Mouse (Mus musculus) limb, embryonic 11.5 days (tissue): ENCODE results near the gene Zfp612. TPM values are rescaled to one million over a fixed set of nuclear protein-coding genes. Genes with fewer than 3 reads are reported as not detected.
"Not testable (repeated sequence)": the region's sequence is repeated elsewhere in the genome, so short reads cannot be mapped to it uniquely, and the experiment has no call there.

Experiments used
- ATAC-seq: fragments of 200-750 bp; cut with Nextera tagmentation; 2 replicates; pipeline ENCODE4 v1.8.0; 2017; ENCODE audit warnings: low read depth; ENCODE audit not compliant: insufficient number of reproducible peaks, low FRiP score, low TSS enrichment
- DNase-seq: peaks from one replicate; pipeline ENCODE4 v3.0.0-alpha.2; 2015; ENCODE audit warnings: low spot score
- H3K27ac ChIP-seq: fragments of 300-500 bp; sonication (generic); replicated peaks from 2 replicates; pipeline ENCODE4 v1.5.1; 2014; ENCODE audit warnings: low read depth, mild to moderate bottlenecking, low read length
- H3K27me3 ChIP-seq: fragments of 300-500 bp; sonication (generic); 2 replicates; pipeline ENCODE4 v1.6.1; 2014; ENCODE audit warnings: mild to moderate bottlenecking, low read length, mixed read lengths; ENCODE audit not compliant: control insufficient read depth, insufficient read depth
- H3K36me3 ChIP-seq: fragments of 300-500 bp; sonication (generic); 2 replicates; pipeline ENCODE4 v1.6.1; 2014; ENCODE audit warnings: mild to moderate bottlenecking, low read length, moderate library complexity, mixed read lengths; ENCODE audit not compliant: control insufficient read depth, insufficient read depth
- H3K4me1 ChIP-seq: fragments of 300-500 bp; sonication (generic); 2 replicates; pipeline ENCODE4 v1.6.1; 2014; ENCODE audit warnings: low read length, mixed read lengths; ENCODE audit not compliant: control insufficient read depth, insufficient read depth
- H3K4me2 ChIP-seq: fragments of 300-500 bp; sonication (generic); 2 replicates; pipeline ENCODE4 v1.6.1; 2014; ENCODE audit warnings: low read depth, mild to moderate bottlenecking, moderate library complexity; ENCODE audit not compliant: severe bottlenecking
- H3K4me3 ChIP-seq: fragments of 300-500 bp; sonication (generic); 2 replicates; pipeline ENCODE4 v1.5.1; 2014; ENCODE audit warnings: low read depth, low read length
- H3K9ac ChIP-seq: fragments of 300-500 bp; sonication (generic); 2 replicates; pipeline ENCODE4 v1.6.1; 2014; ENCODE audit warnings: mild to moderate bottlenecking, low read length
- H3K9me3 ChIP-seq: fragments of 300-500 bp; sonication (generic); 2 replicates; pipeline ENCODE4 v1.6.1; 2016; ENCODE audit warnings: low read length; ENCODE audit not compliant: control insufficient read depth
- WGBS: fragments of 180-500 bp; shearing (Covaris S2); extraction: QIAGEN DNeasy Blood & Tissue Kit; methylation state at CpG from one replicate; pipeline ENCODE4 v1.1.7; 2014; 5-methylcytosine and 5-hydroxymethylcytosine counted together
- polyA plus RNA-seq: library from polyadenylated mRNA; unstranded; fragments of >200 nt; fragmentation: Nextera tagmentation; extraction: Ambion mirVana; gene quantifications from 2 replicates; pipeline ENCODE4 v1.2.1, GENCODE M21; 2014

Gene Zfp612
- polyA plus RNA-seq = 7.9 and 10.3 TPM in 2 replicates

GRCm38 (mm10) chr8:110079282-110080221, at the start of gene Zfp612:
Zfp612 (plus strand) TSS chr8:110079746.
- WGBS = 8% methylated on average over 52 of the region's 54 CpGs

GRCm38 (mm10) chr8:110033771-110034170, 45.8 kb upstream of the Zfp612 start:
- not testable (repeated sequence) for H3K4me3 ChIP-seq, H3K9me3 ChIP-seq, H3K4me1 ChIP-seq, H3K4me2 ChIP-seq, DNase-seq, ATAC-seq, H3K27ac ChIP-seq, H3K36me3 ChIP-seq, H3K9ac ChIP-seq, H3K27me3 ChIP-seq
- WGBS = 39% methylated on average over 8 of the region's 8 CpGs

More at GRCm38 (mm10) chr8:110079282-110080221, at the start of gene Zfp612:
- Histone ChIP-seq H3K36me3 (no peaks in the 10 kb centered on the region), H3K4me1 (no peaks in the 10 kb centered on the region), H3K4me2 (peak within 1 kb of the TSS; percentile 88), H3K9ac (peak within 1 kb of the TSS; percentile 66), H3K4me3 (peak within 1 kb of the TSS; percentile 70), H3K9me3 (no peaks in the 10 kb centered on the region), H3K27ac (no peak within 1 kb of the TSS), H3K27me3 (no peaks in the 10 kb centered on the region)
- DNase-seq (peak; percentile 81), ATAC-seq (peak; percentile 91)

DNA sequence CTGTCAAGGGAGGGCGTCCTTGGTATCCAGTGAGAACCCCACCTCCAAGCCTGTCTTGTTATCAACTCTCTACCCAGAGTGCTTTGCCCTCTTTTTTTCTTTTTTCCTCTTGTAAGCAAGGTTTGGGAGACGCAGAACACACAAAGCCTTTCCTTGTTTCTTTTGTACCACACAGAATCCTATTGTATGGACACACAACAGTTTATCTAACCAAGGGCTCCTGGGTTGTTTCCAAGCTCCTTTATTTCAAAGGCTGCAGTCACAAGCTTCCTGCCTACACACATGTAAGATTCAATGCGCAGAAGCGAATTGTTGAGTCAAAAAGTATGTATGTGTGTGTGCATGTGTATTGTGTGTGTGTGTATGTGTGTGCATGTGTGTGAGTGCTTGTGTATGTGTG, 45.2 kb upstream of the Zfp612 start:
- Histone ChIP-seq H3K4me2 (no peak overlapping the region), H3K9me3 (no peaks in the 10 kb centered on the region), H3K9ac (no peak overlapping the region), H3K4me3 (no peak overlapping the region), H3K4me1 (no peaks in the 10 kb centered on the region), H3K36me3 (no peaks in the 10 kb centered on the region), H3K27ac (no peak overlapping the region), H3K27me3 (no peaks in the 10 kb centered on the region)
- DNase-seq (no peak), ATAC-seq (no peak)
- 88% methylated on average over 4 of the region's 4 CpGs for WGBS

DNA sequence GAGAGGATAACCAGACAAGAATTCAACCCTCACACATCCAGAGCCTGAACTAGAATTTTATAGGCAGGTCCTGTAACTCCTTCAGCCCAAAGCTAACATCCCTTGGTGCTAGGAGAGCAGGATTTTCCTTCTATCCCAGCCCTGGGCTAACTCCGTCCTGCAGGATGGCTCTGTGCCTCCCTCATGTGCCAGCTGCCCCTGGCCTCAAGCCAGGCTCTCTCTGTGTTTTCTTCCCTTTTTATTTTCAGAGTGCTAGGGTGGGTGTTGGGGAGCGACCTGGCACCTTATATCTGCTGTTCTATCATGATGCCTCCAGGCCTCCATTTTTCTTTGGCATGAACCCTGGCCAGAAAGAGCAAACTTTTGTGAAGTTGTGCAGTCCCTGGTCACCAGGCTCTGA, 43.4 kb upstream of the Zfp612 start:
- H3K4me2 ChIP-seq = no peak overlapping the region
- H3K9ac ChIP-seq = no peak overlapping the region
- no peak for DNase-seq
- H3K36me3 ChIP-seq = no peaks in the 10 kb centered on the region
- no peak overlapping the region for H3K4me3 ChIP-seq
- no peak for ATAC-seq
- no peaks in the 10 kb centered on the region for H3K27me3 ChIP-seq
- no peaks in the 10 kb centered on the region for H3K4me1 ChIP-seq
- no peaks in the 10 kb centered on the region for H3K9me3 ChIP-seq
- 81% methylated on average over 2 of the region's 2 CpGs for WGBS
- H3K27ac ChIP-seq = no peak overlapping the region

DNA sequence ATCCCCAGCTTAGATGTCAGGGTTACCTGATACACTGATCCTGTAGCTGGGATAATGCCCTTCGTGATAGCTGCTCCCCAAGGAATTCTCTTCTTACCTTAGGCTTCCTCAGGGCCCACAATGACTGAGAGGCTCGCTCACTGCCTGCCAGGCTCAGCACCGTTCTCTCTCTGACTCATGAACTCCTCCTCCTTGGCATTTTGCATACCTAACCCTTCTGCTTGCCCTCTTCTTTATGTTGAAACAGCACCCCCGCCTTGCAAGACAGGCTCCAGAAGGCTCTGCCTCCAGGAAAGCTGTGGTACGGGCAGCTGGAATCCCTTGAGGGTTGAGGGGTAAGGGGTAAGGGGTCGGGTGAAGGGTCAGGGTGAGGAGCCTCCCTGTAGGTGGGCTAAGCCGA, 40.3 kb upstream of the Zfp612 start:
- no peak overlapping the region for H3K4me3 ChIP-seq
- H3K27me3 ChIP-seq = no peaks in the 10 kb centered on the region
- H3K27ac ChIP-seq = no peak overlapping the region
- H3K36me3 ChIP-seq = no peaks in the 10 kb centered on the region
- no peak overlapping the region for H3K4me2 ChIP-seq
- ATAC-seq (no peak), DNase-seq (no peak)
- no peak overlapping the region for H3K9ac ChIP-seq
- no peaks in the 10 kb centered on the region for H3K4me1 ChIP-seq
- WGBS = 47% methylated on average over 7 of the region's 7 CpGs
- no peaks in the 10 kb centered on the region for H3K9me3 ChIP-seq

DNA sequence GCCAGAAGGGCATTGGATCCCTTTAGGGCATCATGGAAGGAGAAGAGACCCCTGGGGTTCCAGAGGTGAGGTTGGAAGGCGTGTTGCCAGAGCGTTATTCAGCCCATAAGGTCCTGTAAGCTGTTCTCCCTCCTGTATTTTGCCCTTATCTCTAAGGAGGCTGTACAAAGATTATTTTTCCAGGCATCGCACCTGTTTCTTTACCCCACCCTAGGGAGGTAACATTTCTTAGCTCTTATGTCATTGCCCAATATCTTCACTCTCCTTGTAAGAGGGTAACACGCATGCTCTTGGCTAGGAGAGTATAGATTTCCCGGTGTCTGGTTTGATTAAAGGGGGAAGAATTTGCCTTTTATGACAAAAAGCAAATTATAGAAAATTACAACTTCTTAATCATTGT, 39.9 kb upstream of the Zfp612 start, which contains the start of gene Chst4:
Gene Chst4, minus strand, starts transcription at position 82 of the 400 bp plus-strand sequence.
- 86% methylated on average over 5 of the region's 5 CpGs for WGBS
- DNase-seq (no peak), ATAC-seq (no peak)
- H3K27ac ChIP-seq = no peak within 1 kb of the TSS
- no peak within 1 kb of the TSS for H3K4me2 ChIP-seq
- no peak within 1 kb of the TSS for H3K4me3 ChIP-seq
- no peaks in the 10 kb centered on the region for H3K36me3 ChIP-seq
- no peaks in the 10 kb centered on the region for H3K9me3 ChIP-seq
- no peaks in the 10 kb centered on the region for H3K27me3 ChIP-seq
- H3K4me1 ChIP-seq = no peaks in the 10 kb centered on the region
- no peak within 1 kb of the TSS for H3K9ac ChIP-seq

GRCm38 (mm10) chr8:110040509-110040908, 39.0 kb upstream of the Zfp612 start:
- Histone ChIP-seq H3K27me3 (no peaks in the 10 kb centered on the region), H3K27ac (no peak overlapping the region), H3K9ac (no peak overlapping the region), H3K36me3 (no peaks in the 10 kb centered on the region), H3K4me3 (no peak overlapping the region), H3K4me1 (no peaks in the 10 kb centered on the region), H3K4me2 (no peak overlapping the region), H3K9me3 (no peaks in the 10 kb centered on the region)
- DNase-seq (no peak), ATAC-seq (no peak)
- WGBS = 71% methylated on average over 4 of the region's 4 CpGs

GRCm38 (mm10) chr8:110051208-110051607, 28.3 kb upstream of the Zfp612 start:
- no peaks in the 10 kb centered on the region for H3K27me3 ChIP-seq
- H3K4me1 ChIP-seq = no peaks in the 10 kb centered on the region
- ATAC-seq (no peak), DNase-seq (no peak)
- no peak overlapping the region for H3K4me3 ChIP-seq
- no peaks in the 10 kb centered on the region for H3K9me3 ChIP-seq
- H3K4me2 ChIP-seq = no peak overlapping the region
- no peak overlapping the region for H3K27ac ChIP-seq
- H3K36me3 ChIP-seq = no peaks in the 10 kb centered on the region
- 83% methylated on average over 6 of the region's 6 CpGs for WGBS
- H3K9ac ChIP-seq = no peak overlapping the region
